Mouse (Mus musculus) limb, embryonic 10.5 days (tissue): ENCODE measurements around the gene Fst. TPM values are rescaled to one million over a fixed set of nuclear protein-coding genes. Genes with fewer than 3 reads are reported as not detected.
A peak's percentile ranks its signal among the peaks of the same experiment; 100 is the strongest.

Experiments used
- DNase-seq: peaks from one replicate; pipeline ENCODE4 v3.0.0-alpha.2; 2017; ENCODE audit warnings: low spot score
- H3K27ac ChIP-seq: fragments of 300-500 bp; sonication (generic); 2 replicates; pipeline ENCODE4 v1.5.1; 2016; ENCODE audit warnings: mild to moderate bottlenecking
- H3K27me3 ChIP-seq: fragments of 300-500 bp; sonication (generic); 2 replicates; pipeline ENCODE4 v1.6.1; 2016; ENCODE audit warnings: low read depth, mild to moderate bottlenecking; ENCODE audit not compliant: poor library complexity, severe bottlenecking
- H3K36me3 ChIP-seq: fragments of 300-500 bp; sonication (generic); 2 replicates; pipeline ENCODE4 v1.6.1; 2016; ENCODE audit warnings: mild to moderate bottlenecking, moderate library complexity
- H3K4me1 ChIP-seq: fragments of 300-500 bp; sonication (generic); 2 replicates; pipeline ENCODE4 v1.6.1; 2016
- H3K4me3 ChIP-seq: fragments of 300-500 bp; sonication (generic); 2 replicates; pipeline ENCODE4 v1.5.1; 2016; ENCODE audit warnings: mild to moderate bottlenecking, moderate library complexity
- H3K9me3 ChIP-seq: fragments of 300-500 bp; sonication (generic); replicated peaks from 2 replicates; pipeline ENCODE4 v1.6.1; 2016; ENCODE audit warnings: mild to moderate bottlenecking
- WGBS: fragments of 180-500 bp; shearing (Covaris S2); methylation state at CpG from one replicate; pipeline ENCODE4 v1.1.7; 2016; 5-methylcytosine and 5-hydroxymethylcytosine counted together
- polyA plus RNA-seq: library from polyadenylated mRNA; unstranded; fragments of >200 nt; fragmentation: Nextera tagmentation; extraction: Ambion mirVana; gene quantifications from 2 replicates; pipeline ENCODE4 v1.2.1, GENCODE M21; 2016

The Fst gene
- polyA plus RNA-seq, 1 experiment from 2014 or later, result 4.9 TPM

- H3K27me3 ChIP-seq, result peaks cover 79% of the 10 kb centered on the region
- no peak for DNase-seq
- 1% methylated on average over 15 of the region's 15 CpGs for WGBS
- H3K36me3 ChIP-seq, result no peaks in the 10 kb centered on the region
- H3K27ac ChIP-seq, result no peak overlapping the region
- H3K9me3 ChIP-seq, result no peaks in the 10 kb centered on the region
- peak overlapping the region; percentile 62 for H3K4me3 ChIP-seq
- peaks cover 41% of the 10 kb centered on the region for H3K4me1 ChIP-seq
These were observed 1.1 kb downstream of the Fst start for GRCm38 (mm10) chr13:114457567-114458120.

DNA sequence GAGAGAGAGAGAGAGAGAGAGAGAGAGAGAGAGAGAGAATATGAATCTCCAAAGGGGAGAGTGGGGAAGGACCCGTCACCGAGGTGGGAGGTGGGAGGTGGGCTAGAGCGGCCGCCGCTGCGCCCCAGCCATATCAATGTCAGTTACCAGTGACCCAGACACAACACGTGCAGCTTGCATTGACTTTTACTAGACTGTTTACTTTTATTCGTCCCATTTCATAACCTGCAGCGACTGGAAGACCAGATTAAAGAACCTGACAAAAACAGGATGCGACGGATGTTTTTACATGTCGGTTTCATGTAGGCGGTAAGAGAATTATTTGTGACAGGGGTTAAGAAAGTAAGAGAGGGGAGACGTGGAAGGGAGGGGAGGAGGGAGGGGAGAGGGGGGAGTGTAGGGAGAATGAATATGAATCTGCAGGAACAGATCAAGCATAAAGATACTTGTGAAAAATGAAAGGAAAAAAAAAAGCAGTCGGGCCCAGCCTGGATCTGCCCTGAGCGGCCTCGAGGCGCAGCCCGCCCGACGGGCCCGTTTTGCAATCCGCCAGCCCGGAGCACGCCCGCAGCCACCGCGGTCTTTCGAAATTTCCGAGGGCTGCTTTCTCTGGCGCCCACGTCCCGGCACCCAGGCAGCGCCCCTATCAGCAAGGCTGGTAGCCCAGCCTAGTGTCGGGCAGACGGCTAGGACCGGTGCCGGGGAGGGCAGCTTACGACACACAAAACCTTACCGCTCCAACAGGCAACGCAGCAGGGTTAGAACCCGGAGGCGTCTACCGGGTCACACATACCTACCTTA lies 1.8 kb downstream of the Fst start:
- peak; percentile 60 for DNase-seq
- peak overlapping the region; percentile 62 for H3K4me3 ChIP-seq
- H3K36me3 ChIP-seq, result no peaks in the 10 kb centered on the region
- H3K4me1 ChIP-seq, result peaks cover 41% of the 10 kb centered on the region
- no peaks in the 10 kb centered on the region for H3K9me3 ChIP-seq
- peaks cover 79% of the 10 kb centered on the region for H3K27me3 ChIP-seq
- H3K27ac ChIP-seq, result no peak overlapping the region
- WGBS, result under 1% methylated on average over 44 of the region's 44 CpGs

DNA sequence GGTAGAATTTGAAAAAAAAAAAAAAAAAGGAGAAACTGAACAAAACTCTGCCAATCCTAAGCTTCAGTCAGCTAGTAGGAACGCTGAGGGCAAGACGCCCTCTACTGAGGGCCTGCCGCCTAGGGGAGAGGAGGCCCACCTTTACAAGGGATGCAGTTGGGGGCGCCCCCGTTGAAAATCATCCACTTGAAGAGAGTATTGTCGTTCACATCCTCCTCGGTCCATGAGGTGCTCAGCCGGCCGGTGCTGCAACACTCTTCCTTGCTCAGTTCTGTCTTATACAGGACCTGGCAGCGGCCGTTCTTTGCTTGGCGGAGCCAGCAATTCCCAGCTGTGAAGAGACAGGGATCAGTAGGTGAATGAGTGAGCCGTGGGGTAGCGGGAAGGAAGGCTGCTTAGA lies 2.5 kb downstream of the Fst start:
- peak; percentile 64 for DNase-seq
- peaks cover 41% of the 10 kb centered on the region for H3K4me1 ChIP-seq
- no peak overlapping the region for H3K27ac ChIP-seq
- 5% methylated on average over 14 of the region's 14 CpGs for WGBS
- peak overlapping the region; percentile 62 for H3K4me3 ChIP-seq
- H3K36me3 ChIP-seq, result no peaks in the 10 kb centered on the region
- H3K9me3 ChIP-seq, result no peaks in the 10 kb centered on the region
- H3K27me3 ChIP-seq, result peaks cover 72% of the 10 kb centered on the region

- Histone ChIP-seq H3K4me3 (peak overlapping the region; percentile 62), H3K36me3 (no peaks in the 10 kb centered on the region), H3K27ac (no peak overlapping the region), H3K9me3 (no peaks in the 10 kb centered on the region), H3K27me3 (peaks cover 68% of the 10 kb centered on the region), H3K4me1 (peaks cover 41% of the 10 kb centered on the region)
- no peak for DNase-seq
- 53% methylated on average over 13 of the region's 13 CpGs for WGBS
These were observed 3.0 kb downstream of the Fst start for GRCm38 (mm10) chr13:114455788-114456187.

DNA sequence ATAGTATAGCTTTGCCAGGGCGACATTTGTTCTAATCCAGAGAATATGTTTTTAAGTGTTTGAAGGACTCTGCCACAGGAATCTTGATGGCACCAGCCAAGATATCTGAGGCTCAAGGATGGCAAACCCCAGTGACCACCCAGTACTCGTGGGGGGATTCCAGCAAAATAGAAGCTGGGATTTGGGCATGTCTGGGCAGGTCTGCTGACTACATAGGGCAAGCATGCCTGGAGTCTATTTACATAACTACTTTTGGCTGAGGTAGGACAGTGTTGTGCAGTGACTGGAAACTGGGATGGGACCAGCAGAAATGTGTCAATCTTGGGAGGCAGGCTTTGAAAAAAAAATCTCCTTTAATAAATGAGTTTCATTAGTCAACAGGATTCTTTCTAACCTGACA lies 11.5 kb downstream of the Fst start:
- H3K27ac ChIP-seq, result no peak overlapping the region
- WGBS, result 81% methylated on average over 2 of the region's 2 CpGs
- H3K4me1 ChIP-seq, result no peaks in the 10 kb centered on the region
- no peaks in the 10 kb centered on the region for H3K9me3 ChIP-seq
- no peaks in the 10 kb centered on the region for H3K36me3 ChIP-seq
- no peak for DNase-seq
- no peak overlapping the region for H3K4me3 ChIP-seq
- H3K27me3 ChIP-seq, result no peaks in the 10 kb centered on the region

GRCm38 (mm10) chr13:114432491-114432890 lies 26.3 kb downstream of the Fst start:
- H3K4me3 ChIP-seq, result no peak overlapping the region
- WGBS, result 87% methylated on average over 5 of the region's 5 CpGs
- H3K9me3 ChIP-seq, result no peaks in the 10 kb centered on the region
- H3K4me1 ChIP-seq, result no peaks in the 10 kb centered on the region
- no peak for DNase-seq
- no peak overlapping the region for H3K27ac ChIP-seq
- H3K36me3 ChIP-seq, result no peaks in the 10 kb centered on the region
- no peaks in the 10 kb centered on the region for H3K27me3 ChIP-seq

DNA sequence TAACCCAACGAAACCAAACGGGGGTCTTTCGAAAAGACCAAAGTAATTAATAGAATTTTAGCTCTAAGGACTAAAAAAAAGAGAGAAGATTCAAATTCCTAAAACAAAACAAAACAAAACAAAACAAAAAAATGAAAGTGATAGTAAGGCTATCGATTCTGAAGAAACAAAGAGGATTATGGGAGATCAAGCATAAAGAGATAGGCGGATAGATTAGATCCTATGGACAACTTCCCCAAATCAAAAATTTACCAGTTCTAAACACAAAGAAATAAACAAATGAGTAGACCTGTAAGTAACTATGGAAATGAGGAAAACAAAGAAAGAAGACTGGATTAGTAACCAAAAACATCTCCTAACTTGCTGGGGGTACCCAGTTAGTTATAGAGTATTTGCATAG lies 33.5 kb downstream of the Fst start:
- Histone ChIP-seq H3K4me3 (no peak overlapping the region), H3K27me3 (no peaks in the 10 kb centered on the region), H3K36me3 (no peaks in the 10 kb centered on the region), H3K4me1 (no peaks in the 10 kb centered on the region), H3K9me3 (no peaks in the 10 kb centered on the region), H3K27ac (no peak overlapping the region)
- DNase-seq, result no peak
- WGBS, result 93% methylated on average over 5 of the region's 5 CpGs

GRCm38 (mm10) chr13:114420235-114420634 lies 38.5 kb downstream of the Fst start:
- Histone ChIP-seq H3K9me3 (no peaks in the 10 kb centered on the region), H3K27me3 (no peaks in the 10 kb centered on the region), H3K4me3 (no peak overlapping the region), H3K27ac (no peak overlapping the region), H3K36me3 (no peaks in the 10 kb centered on the region), H3K4me1 (no peaks in the 10 kb centered on the region)
- WGBS, result 91% methylated on average over 8 of the region's 8 CpGs
- no peak for DNase-seq

- no peaks in the 10 kb centered on the region for H3K27me3 ChIP-seq
- DNase-seq, result no peak
- no peaks in the 10 kb centered on the region for H3K9me3 ChIP-seq
- no peaks in the 10 kb centered on the region for H3K4me1 ChIP-seq
- WGBS, result 80% methylated on average over 3 of the region's 3 CpGs
- H3K27ac ChIP-seq, result no peak overlapping the region
- H3K36me3 ChIP-seq, result no peaks in the 10 kb centered on the region
- no peak overlapping the region for H3K4me3 ChIP-seq
These were observed 39.4 kb downstream of the Fst start for GRCm38 (mm10) chr13:114419364-114419763.

- DNase-seq, result no peak
- Histone ChIP-seq H3K36me3 (no peaks in the 10 kb centered on the region), H3K4me1 (no peaks in the 10 kb centered on the region), H3K27me3 (no peaks in the 10 kb centered on the region), H3K9me3 (no peaks in the 10 kb centered on the region), H3K4me3 (no peak overlapping the region), H3K27ac (no peak overlapping the region)
These were observed 46.4 kb downstream of the Fst start for GRCm38 (mm10) chr13:114412326-114412725.

DNA sequence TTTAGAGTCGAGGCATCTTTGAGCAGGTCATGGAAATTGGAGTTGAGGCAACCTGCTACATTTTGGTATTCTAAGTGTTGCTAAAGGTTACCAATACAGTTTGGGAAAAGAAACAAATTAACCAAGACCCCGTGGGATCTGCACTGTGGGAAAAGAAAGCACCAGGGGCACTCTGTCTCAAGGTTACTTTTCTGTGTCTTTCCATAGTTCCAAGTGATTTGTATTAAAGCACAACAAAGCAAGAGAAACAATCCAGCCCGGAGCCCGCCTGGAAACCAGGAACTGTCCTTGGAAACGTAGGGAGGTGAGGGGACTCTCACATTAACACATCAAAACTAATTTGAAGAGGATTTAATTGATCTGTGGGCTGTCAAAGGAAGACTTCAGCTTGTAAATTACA lies 51.9 kb downstream of the Fst start:
- Histone ChIP-seq H3K4me1 (no peaks in the 10 kb centered on the region), H3K27ac (no peak overlapping the region), H3K27me3 (no peaks in the 10 kb centered on the region), H3K9me3 (no peaks in the 10 kb centered on the region), H3K4me3 (no peak overlapping the region), H3K36me3 (no peaks in the 10 kb centered on the region)
- DNase-seq, result no peak
- 10% methylated on average over 5 of the region's 5 CpGs for WGBS

- WGBS, result 14% methylated on average over 5 of the region's 5 CpGs
- Histone ChIP-seq H3K4me3 (no peak overlapping the region), H3K9me3 (no peaks in the 10 kb centered on the region), H3K27ac (no peak overlapping the region), H3K4me1 (no peaks in the 10 kb centered on the region), H3K36me3 (no peaks in the 10 kb centered on the region), H3K27me3 (no peaks in the 10 kb centered on the region)
- no peak for DNase-seq
These were observed 52.3 kb downstream of the Fst start for GRCm38 (mm10) chr13:114406424-114406823.

DNA sequence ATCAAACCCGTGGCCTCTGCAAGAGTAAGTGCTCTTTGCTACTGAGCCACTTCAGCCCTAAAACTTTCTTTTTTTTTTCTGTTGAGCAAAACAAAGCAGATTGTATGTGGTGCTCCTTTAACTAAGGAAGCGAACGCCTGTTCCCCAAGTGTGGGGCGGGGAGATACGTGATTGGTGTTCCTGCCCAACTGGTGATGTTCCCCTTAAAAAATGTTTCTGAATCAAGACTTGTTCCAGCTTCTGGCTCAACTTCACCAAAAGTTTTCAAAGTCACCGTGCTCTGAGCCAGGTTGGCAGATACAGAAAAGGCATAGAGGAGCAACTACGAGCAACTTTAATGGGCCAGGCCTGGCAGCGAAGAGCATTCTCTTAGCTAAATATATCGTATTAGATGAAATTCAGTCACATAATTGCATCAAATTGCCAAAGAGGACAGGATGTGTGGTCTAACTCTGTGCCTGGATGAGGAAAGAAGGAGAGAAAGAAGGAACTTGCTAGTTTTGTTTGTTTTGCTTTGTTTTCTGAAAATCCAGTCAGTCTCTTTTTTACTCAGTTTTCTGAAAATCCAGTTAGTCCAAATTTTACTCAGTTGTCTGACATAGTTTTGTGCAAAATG lies 53.5 kb downstream of the Fst start:
- WGBS, result 88% methylated on average over 9 of the region's 9 CpGs
- Histone ChIP-seq H3K36me3 (no peaks in the 10 kb centered on the region), H3K27me3 (no peaks in the 10 kb centered on the region)

More for the DNA sequence above, 53.5 kb downstream of the Fst start:
- DNase-seq, result no peak
- Histone ChIP-seq H3K4me1 (no peaks in the 10 kb centered on the region), H3K9me3 (no peaks in the 10 kb centered on the region), H3K27ac (no peak overlapping the region), H3K4me3 (no peak overlapping the region)
